Mouse (Mus musculus) megakaryocyte, embryonic 14.5 days (primary cell): ENCODE measurements around the gene Dedd.

Source experiments
- FLI1 ChIP-seq: IDR thresholded peaks from 2 replicates; pipeline ENCODE4 v1.6.1; 2012; ENCODE audit warnings: low read length, inconsistent platforms, mixed read lengths
- GATA1 ChIP-seq: IDR thresholded peaks from 3 replicates; pipeline ENCODE4 v1.6.1; 2012; ENCODE audit warnings: mixed read lengths, low read length, inconsistent platforms, borderline replicate concordance

DNA sequence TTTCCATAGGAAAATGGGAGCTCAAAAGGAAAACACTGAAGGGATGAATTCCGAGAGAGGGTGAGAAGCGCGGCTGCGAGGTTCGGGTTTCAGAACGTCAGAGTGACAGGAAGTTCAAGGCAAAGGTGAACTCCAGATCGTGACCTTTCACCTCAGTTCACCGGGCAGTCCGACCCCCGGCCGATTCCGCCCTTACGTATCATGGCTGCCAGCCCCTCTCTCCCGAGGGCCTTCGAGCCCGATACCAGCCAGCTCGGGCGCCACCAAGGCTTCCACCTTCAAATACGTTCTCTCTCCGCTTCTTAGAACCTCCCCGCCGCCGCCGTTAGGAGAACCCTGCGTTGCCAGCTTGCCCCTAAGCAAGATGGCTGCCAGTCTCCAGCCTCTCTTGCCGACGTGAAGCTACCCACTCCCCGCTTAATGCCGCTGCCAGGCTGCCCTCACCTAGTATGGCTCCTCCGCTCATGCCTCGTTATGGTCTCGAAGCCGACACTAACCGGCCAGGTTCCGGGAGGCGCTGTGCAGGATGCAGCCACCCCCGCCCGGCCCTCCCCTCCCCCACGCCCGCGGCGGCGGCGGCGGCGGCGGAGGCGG lies at the start of gene Dedd:
- no peak for TF ChIP-seq FLI1
- no peak for TF ChIP-seq GATA1
